Mouse (Mus musculus) yolk sac, embryonic 10.5 days (tissue): ENCODE measurements at regions not wholly inside any gene's neighbourhood (a gene's known extent, or its start where the extent isn't known, plus 50 kb on each side); places are given as distances from the start of the nearest gene placed in this dataset.
A peak's percentile ranks its signal among the peaks of the same experiment; 100 is the strongest.

Experiments
- DNase-seq: peaks from one replicate; pipeline ENCODE4 v3.0.0-alpha.2; 2017; ENCODE audit warnings: low spot score

GRCm38 (mm10) chr4:64812812-64813211 lies 311.2 kb upstream of the Pappa start:
- DNase-seq, result no peak

GRCm38 (mm10) chr4:64832882-64833281 lies 291.1 kb upstream of the Pappa start:
- DNase-seq, result no peak

DNA sequence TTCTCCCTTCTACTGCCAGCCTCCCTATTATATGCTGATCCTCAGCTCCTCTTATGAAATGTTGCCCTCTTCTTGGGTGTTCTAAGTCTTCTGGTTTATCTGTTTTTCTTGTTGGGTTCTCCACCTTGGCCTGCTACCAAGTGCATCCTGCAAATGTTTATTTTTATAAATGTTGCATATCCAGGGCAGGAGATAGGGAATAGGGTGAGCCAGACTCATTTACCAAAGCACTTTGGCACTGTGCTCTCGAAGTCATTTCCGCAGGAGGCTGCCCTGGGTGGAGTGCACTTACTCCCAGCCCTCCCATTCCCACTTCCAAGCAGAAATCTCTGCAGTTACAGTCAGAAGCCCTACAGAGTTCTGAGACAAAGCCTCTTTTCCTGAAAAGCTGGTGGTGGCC lies 249.5 kb upstream of the Pappa start:
- no peak for DNase-seq

DNA sequence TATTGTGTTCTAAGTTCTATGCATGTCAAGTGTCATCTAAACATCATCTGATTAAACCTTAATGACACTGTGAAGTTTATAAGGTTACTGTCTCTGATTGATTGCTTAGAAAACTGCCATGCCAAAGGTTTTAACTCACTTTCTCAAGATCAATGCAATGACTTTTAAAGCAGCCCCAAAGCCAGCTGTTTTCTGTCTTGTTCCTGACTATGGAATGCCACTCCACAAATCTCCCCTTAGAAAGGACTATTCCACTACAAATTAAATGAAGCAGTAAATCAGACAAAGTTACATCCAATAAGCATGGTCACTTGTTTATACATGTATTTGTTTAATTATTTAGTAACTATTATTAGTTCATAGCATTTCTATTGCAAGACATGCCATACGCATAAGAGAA lies 247.1 kb upstream of the Pappa start:
- no peak for DNase-seq

DNA sequence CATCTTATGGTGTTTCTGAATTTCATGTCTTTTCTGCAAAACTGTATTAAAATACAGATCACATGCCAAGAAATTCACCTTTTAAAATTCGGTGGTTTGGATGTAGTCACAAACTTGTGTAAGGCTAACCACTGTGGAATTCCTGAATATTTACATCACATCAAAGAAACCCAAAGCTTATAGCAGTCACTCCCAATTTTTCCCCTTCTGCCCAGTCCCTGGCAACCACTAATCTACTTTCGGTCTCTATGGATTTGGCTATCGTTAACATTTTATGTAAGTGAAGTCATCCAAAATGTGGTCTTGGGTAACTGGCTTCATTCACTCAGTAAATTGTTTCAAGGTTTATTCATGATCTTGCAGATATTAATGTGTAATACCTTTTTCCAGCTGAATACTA lies 226.0 kb upstream of the Pappa start:
- no peak for DNase-seq

- DNase-seq, result peak; percentile 6
These were observed 222.7 kb upstream of the Pappa start for GRCm38 (mm10) chr4:64901091-64901845.

GRCm38 (mm10) chr4:64923751-64924150 lies 200.2 kb upstream of the Pappa start:
- no peak for DNase-seq

GRCm38 (mm10) chr4:64928553-64928952 lies 195.4 kb upstream of the Pappa start:
- no peak for DNase-seq

DNA sequence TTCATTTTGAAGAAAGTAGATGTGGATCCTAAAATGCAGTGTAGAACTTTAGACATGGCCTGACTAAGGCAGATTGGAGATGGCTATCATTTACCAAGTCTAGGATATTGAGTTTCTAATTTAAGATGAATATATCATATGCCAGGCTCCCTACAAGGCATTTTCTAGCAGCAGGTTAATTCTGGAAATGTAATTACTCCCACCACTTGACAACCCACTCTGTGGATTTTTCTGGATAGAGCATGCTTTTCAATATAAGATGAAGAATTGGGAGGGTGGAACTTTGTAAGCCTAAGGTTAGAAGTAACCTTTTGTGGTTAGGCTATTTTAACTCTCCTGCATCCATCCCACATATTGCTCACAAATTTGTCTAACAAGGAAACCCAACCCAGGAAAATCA lies 178.4 kb upstream of the Pappa start:
- no peak for DNase-seq

DNA sequence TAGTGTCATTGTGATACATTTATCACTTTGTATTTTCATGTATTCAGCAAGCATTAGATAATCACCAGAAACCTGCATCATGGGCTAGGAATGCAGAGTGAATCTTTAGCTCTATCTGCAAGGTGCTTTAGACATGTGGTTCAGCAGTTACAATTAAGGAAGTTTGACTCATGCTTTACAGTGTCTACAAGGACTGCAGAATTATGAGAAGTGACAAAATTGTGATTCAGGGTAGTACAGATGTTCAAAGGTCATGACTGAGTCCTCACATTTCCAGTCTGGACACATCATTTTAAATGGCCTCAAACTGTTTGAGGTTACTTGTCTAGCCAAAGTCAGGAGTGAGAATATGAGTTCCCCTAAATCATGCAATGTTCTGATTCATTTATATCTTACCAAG lies 171.3 kb upstream of the Pappa start:
- no peak for DNase-seq

DNA sequence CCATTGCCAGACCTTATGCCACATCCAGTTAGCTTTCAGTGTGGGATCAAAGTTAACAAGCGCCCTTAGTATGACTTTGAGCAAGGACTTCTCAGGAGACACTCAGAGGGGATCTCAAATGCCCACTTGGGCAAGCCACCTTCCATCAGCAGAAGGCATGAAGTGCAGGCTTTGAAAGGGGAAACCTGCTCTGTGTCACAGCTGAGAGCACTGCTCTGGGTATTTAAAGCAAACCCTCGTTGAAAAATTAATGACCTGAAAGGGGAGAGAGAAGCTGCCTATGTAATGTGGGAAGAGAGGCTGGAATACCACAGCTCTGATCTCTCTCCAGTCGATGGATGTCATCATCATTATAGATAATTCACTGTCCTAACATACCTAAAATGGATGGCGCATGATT lies 165.1 kb upstream of the Pappa start:
- DNase-seq, result no peak

DNA sequence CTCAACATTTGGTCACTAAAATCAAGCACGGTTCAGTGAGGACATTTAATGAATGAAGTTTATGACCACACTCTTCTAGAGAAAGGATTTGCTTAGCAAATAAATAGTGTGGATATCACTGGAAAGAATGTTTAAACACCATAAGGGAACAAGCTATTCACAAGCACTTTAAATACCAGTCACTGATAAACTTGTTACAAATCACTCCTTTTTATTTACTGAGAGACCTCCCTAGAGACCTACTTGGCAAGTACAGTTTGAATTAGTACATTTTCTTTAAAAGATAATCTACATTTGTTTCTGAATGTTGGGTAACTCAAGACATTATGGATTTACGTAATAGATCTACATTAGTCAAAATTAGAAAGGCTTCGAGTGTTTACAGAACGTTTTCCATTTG lies 162.2 kb upstream of the Pappa start:
- no peak for DNase-seq
